Mouse (Mus musculus): ENCODE measurements around the gene Usp32.

DNA sequence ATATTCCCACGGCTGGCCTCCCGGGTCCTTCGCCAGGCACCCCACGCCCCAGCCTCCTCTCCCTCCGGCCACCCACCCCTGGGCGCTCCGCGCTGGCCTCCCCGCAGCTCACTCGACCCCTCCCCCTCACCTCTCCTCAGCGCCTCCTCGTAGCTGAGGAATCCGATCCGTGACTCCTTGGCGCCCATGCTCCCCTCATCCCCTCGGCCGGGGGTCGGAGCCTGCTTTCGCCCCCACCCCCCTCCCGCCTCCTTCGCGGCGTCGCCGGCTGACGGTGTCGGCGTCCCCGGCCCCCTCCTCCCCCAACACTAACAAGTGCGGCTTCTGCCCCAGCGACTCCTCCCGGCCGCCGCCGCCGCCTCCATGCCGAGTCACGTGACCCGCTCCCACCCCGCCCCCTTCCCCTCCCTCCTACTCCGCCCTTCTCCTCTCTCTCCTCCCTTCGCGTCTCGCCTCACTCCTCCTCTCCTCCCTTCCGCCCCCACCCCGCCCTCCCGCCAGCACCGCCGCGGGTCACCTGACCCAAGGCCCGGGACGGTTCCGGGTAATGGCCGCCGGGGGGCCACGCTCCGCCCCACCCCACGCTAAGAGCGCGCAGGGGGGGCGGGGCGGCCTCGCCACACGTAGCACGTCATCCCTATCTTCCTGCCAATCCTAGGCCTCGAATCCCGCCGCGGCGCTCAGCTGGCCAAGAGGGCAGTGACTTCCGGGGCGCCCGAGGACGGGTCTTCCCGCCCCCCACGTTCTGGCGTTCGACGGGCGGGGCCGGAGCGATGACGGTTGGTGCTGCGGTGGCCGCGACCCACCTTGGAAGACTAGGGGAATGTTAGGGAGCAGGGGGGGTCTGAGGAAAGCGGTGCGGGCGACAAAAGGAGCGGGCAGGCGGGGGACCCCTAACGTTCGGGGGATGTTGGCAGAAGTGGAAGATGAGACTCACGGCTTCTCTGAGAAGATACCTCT lies at the start of gene Usp32:
- TF ChIP-seq CTCF (conservative IDR thresholded peaks at IDR 0.05; ENCODE audit: low read length) (no peak), POU5F1 (IDR thresholded peaks at IDR 0.05; ENCODE audit: borderline replicate concordance, low read length) (no peak)

Data from E14TG2a.4 (cell line).